Mouse (Mus musculus): ENCODE measurements at regions not wholly inside any gene's neighbourhood (a gene's known extent, or its start where the extent isn't known, plus 50 kb on each side); places are given as distances from the start of the nearest gene placed in this dataset.

DNA sequence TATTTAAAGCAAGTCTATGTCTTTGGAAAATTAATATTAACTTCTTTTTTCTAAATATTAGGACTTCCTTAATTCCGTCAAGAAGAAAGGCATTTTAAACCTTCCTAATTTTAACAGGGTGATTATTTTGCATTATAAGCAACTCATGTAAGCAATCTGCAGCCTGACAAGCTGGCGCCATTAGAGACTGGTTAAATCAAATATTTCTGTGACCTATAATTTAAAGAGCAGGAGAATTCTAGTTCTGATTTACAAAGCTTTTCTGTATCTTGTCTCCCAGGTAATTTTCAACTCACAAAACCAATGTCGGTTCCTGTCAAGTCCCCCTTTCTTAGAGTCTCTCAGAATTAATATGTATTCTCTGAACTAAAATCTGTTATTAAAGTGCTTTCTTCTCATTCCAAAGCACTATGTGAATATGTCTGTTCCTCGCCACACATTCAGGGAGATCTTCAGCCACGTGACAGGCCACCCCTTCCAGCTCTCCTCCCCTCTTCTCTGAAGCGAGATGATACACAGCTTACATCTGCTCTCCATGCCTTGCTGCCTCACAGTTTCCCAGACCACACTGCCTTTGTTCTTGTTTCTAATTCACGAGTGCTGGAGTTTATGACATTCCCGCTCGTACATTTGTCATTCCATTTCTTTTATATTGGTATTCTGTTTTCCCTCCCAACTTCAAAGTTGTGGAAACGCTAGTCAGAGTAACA is 244.0 kb upstream of the Zic1 start:
- H3K9me3 ChIP-seq (ENCODE audit: low read length), result no peaks in the 10 kb centered on the region
- peak overlapping the region; percentile 12; the same call in 1 of the 2 replicates for H3K4me3 ChIP-seq (ENCODE audit: low read depth, low read length)
- no peaks in the 10 kb centered on the region for H3K36me3 ChIP-seq (ENCODE audit: insufficient read depth, low read length)
- H3K9ac ChIP-seq (replicated peaks; ENCODE audit: low read length, poor library complexity, severe bottlenecking), result no peak overlapping the region; the same call in 1 of the 2 replicates
- TF ChIP-seq CTCF (IDR thresholded peaks at IDR 0.05), result no peak
- H3K4me2 ChIP-seq (ENCODE audit: low read depth, low read length, poor library complexity, severe bottlenecking), result peak overlapping the region; percentile 10; the same call in 1 of the 2 replicates
- ATAC-seq (ENCODE audit: low FRiP score), result peak; percentile 73; the same call in 1 of the 2 replicates
- H3K27me3 ChIP-seq (ENCODE audit: insufficient read depth, low read length), result no peaks in the 10 kb centered on the region
- no peak overlapping the region for H3K27ac ChIP-seq (ENCODE audit: low read depth, low read length)
- WGBS, result 37% methylated on average over 10 of the region's 10 CpGs
- peak; percentile 70 for DNase-seq (ENCODE audit: low spot score)
- no peaks in the 10 kb centered on the region for H3K4me1 ChIP-seq (ENCODE audit: insufficient read depth, low read length)

DNA sequence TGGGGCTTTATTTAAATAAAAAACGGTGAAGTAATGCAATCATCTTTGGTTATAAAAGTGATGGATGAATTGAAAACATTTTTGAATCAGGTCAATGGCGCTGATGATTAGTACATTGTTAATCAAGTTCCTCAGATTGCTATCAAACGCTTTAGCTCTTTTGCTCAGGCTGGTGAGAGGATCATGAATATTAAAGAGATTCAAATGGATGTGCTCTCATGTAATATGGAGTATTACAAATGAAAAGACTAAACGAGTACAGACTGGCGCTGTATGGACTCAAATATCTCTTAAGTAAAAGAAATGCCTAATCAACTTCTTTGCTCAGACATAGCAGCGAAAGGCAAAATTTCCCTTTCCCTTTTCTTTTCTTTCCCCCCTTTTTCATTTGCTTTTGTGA is 236.1 kb upstream of the Zic1 start:
- H3K27ac ChIP-seq (ENCODE audit: low read depth, low read length), result no peak overlapping the region
- WGBS, result 62% methylated on average over 6 of the region's 6 CpGs
- DNase-seq (ENCODE audit: low spot score) (no peak), ATAC-seq (ENCODE audit: low FRiP score) (no peak)
- H3K4me2 ChIP-seq (ENCODE audit: low read depth, low read length, poor library complexity, severe bottlenecking), result no peak overlapping the region
- TF ChIP-seq CTCF (IDR thresholded peaks at IDR 0.05), result no peak
- H3K4me1 ChIP-seq (ENCODE audit: insufficient read depth, low read length), result no peaks in the 10 kb centered on the region
- H3K9ac ChIP-seq (replicated peaks; ENCODE audit: low read length, poor library complexity, severe bottlenecking), result no peak overlapping the region
- H3K27me3 ChIP-seq (ENCODE audit: insufficient read depth, low read length), result no peaks in the 10 kb centered on the region
- H3K36me3 ChIP-seq (ENCODE audit: insufficient read depth, low read length), result no peaks in the 10 kb centered on the region
- no peak overlapping the region for H3K4me3 ChIP-seq (ENCODE audit: low read depth, low read length)
- H3K9me3 ChIP-seq (ENCODE audit: low read length), result no peaks in the 10 kb centered on the region

DNA sequence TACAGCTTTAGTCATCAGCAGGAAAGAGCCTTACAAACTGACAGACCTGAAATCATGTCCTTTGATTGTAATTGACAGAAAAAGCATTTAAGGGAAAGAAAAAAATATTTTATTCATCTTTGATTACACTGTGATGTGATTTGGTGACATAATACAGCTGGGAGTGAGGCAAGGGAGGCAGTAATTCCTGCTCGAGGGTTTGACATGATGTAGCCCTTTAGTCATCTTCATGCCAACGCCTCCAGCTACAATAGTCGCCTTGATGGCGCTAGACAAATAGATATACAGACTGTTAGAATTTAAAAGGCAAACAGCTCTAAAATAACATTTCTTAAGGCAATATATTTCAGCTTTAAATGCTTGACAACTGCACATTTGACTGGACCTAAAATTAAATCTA is 226.3 kb upstream of the Zic1 start:
- WGBS, result 44% methylated on average over 4 of the region's 4 CpGs
- Histone ChIP-seq H3K4me3 (ENCODE audit: low read depth, low read length) (no peak overlapping the region), H3K9me3 (ENCODE audit: low read length) (no peaks in the 10 kb centered on the region), H3K4me1 (ENCODE audit: insufficient read depth, low read length) (no peaks in the 10 kb centered on the region), H3K27me3 (ENCODE audit: insufficient read depth, low read length) (no peaks in the 10 kb centered on the region), H3K36me3 (ENCODE audit: insufficient read depth, low read length) (no peaks in the 10 kb centered on the region), H3K4me2 (ENCODE audit: low read depth, low read length, poor library complexity, severe bottlenecking) (no peak overlapping the region), H3K27ac (ENCODE audit: low read depth, low read length) (no peak overlapping the region), H3K9ac (replicated peaks; ENCODE audit: low read length, poor library complexity, severe bottlenecking) (no peak overlapping the region)
- TF ChIP-seq CTCF (IDR thresholded peaks at IDR 0.05), result no peak
- DNase-seq (ENCODE audit: low spot score) (no peak), ATAC-seq (ENCODE audit: low FRiP score) (no peak)

DNA sequence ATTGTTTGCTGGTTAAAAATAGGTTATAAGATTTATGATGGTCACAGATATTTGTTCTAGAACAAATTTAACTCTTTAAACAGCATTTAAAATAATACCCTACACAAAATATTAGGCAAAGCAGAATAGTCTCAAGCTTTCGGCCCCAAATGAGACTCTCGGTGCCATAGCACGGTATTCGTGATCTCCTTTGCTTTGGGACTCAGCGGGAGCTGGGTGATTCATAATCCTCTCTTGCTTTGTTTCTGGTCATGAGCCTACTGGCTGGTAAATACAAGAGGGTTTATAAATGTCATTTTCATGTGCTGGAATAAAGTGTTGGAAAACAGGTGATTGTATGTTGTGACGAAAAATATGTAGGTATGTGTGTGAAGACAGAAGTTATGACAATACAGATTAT is 223.1 kb upstream of the Zic1 start:
- Histone ChIP-seq H3K4me1 (ENCODE audit: insufficient read depth, low read length) (no peaks in the 10 kb centered on the region), H3K4me3 (ENCODE audit: low read depth, low read length) (no peak overlapping the region), H3K27ac (ENCODE audit: low read depth, low read length) (no peak overlapping the region), H3K9ac (replicated peaks; ENCODE audit: low read length, poor library complexity, severe bottlenecking) (no peak overlapping the region), H3K9me3 (ENCODE audit: low read length) (no peaks in the 10 kb centered on the region), H3K27me3 (ENCODE audit: insufficient read depth, low read length) (no peaks in the 10 kb centered on the region), H3K36me3 (ENCODE audit: insufficient read depth, low read length) (no peaks in the 10 kb centered on the region), H3K4me2 (ENCODE audit: low read depth, low read length, poor library complexity, severe bottlenecking) (no peak overlapping the region)
- DNase-seq (ENCODE audit: low spot score) (peak; percentile 29), ATAC-seq (ENCODE audit: low FRiP score) (no peak)
- 57% methylated on average over 6 of the region's 6 CpGs for WGBS
- TF ChIP-seq CTCF (IDR thresholded peaks at IDR 0.05), result no peak

DNA sequence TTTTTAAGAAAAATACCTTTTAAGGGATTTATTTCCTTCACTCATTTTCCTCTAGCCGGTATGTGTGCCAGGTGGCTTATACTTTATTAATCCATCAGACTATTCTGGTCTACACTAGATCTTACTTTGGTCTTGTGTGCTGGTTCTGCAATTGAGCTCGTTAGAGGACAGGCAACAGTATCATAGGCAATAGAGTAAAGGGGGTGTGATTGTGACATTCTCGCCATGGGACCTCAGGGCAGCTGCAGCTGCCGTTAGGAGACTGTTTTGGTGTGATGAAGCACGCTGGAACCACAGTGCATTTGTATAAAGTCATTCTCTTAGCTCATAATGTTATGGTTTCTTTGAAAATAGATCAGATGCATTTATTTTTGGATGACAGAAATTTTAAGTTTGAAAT is 222.3 kb upstream of the Zic1 start:
- Histone ChIP-seq H3K27me3 (ENCODE audit: insufficient read depth, low read length) (no peaks in the 10 kb centered on the region), H3K4me2 (ENCODE audit: low read depth, low read length, poor library complexity, severe bottlenecking) (no peak overlapping the region), H3K27ac (ENCODE audit: low read depth, low read length) (no peak overlapping the region), H3K9ac (replicated peaks; ENCODE audit: low read length, poor library complexity, severe bottlenecking) (no peak overlapping the region), H3K4me3 (ENCODE audit: low read depth, low read length) (no peak overlapping the region), H3K4me1 (ENCODE audit: insufficient read depth, low read length) (no peaks in the 10 kb centered on the region), H3K9me3 (ENCODE audit: low read length) (no peaks in the 10 kb centered on the region), H3K36me3 (ENCODE audit: insufficient read depth, low read length) (no peaks in the 10 kb centered on the region)
- WGBS, result 56% methylated on average over 5 of the region's 5 CpGs
- TF ChIP-seq CTCF (IDR thresholded peaks at IDR 0.05), result no peak
- DNase-seq (ENCODE audit: low spot score), result peak; percentile 43
- ATAC-seq (ENCODE audit: low FRiP score), result no peak

DNA sequence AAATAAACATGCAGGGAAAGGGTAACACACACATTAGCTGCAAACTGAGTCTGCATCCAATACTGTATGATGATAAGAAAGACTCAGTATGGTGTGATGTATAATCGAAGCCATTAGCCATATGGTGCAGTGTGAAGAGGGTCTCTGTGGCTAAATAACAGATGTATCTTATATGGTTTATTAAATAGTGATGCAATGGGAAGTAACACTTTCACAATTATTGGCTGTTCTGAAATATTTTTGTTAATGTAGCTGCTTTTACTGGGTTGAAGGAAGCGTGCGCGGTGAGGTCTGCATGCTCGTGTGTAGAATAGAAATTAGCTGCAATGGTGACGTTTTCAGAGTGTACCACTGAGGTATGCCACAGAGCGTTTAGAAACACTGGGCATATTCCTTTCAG is 221.7 kb upstream of the Zic1 start:
- H3K4me2 ChIP-seq (ENCODE audit: low read depth, low read length, poor library complexity, severe bottlenecking), result no peak overlapping the region
- no peak overlapping the region for H3K4me3 ChIP-seq (ENCODE audit: low read depth, low read length)
- no peaks in the 10 kb centered on the region for H3K4me1 ChIP-seq (ENCODE audit: insufficient read depth, low read length)
- no peak overlapping the region for H3K9ac ChIP-seq (replicated peaks; ENCODE audit: low read length, poor library complexity, severe bottlenecking)
- ATAC-seq (ENCODE audit: low FRiP score) (0 out of 2 replicates have a peak, but pooled peaks have one; percentile 31), DNase-seq (ENCODE audit: low spot score) (no peak)
- WGBS, result 68% methylated on average over 7 of the region's 7 CpGs
- no peaks in the 10 kb centered on the region for H3K36me3 ChIP-seq (ENCODE audit: insufficient read depth, low read length)
- H3K27ac ChIP-seq (ENCODE audit: low read depth, low read length), result no peak overlapping the region
- TF ChIP-seq CTCF (IDR thresholded peaks at IDR 0.05), result no peak
- no peaks in the 10 kb centered on the region for H3K9me3 ChIP-seq (ENCODE audit: low read length)
- H3K27me3 ChIP-seq (ENCODE audit: insufficient read depth, low read length), result no peaks in the 10 kb centered on the region

Measured in midbrain, postnatal 0 days (tissue).